Mouse (Mus musculus): ENCODE results near the gene Fkbp14. TPM values are rescaled to one million over a fixed set of nuclear protein-coding genes. Genes with fewer than 3 reads are reported as not detected.

Fkbp14 gene
- total RNA-seq, 2 experiments from 2014 or later, result 2.1 to 2.9 TPM

DNA sequence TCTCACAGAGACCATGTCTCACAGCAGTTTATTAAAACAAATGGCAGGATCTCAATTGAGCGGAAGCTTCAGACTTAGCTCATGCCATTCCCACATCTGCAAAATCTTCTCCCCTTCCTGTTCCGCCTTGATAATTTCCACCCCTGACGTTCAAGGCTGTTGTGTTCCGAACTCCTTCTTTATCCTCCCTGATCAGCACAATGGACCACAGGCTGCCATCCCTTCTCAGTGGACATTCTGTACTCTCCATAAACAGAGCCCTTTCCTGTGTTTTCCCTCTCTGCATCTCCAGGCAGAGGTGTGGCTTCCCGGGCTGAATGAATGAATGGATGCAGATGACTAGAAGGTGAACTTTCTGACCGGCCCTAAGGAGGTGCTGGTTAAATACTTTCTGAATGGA, 5.3 kb downstream of the Fkbp14 start:
- no peak for ATAC-seq (replicated peaks; ENCODE audit: low FRiP score, low TSS enrichment, poor library complexity, severe bottlenecking)

DNA sequence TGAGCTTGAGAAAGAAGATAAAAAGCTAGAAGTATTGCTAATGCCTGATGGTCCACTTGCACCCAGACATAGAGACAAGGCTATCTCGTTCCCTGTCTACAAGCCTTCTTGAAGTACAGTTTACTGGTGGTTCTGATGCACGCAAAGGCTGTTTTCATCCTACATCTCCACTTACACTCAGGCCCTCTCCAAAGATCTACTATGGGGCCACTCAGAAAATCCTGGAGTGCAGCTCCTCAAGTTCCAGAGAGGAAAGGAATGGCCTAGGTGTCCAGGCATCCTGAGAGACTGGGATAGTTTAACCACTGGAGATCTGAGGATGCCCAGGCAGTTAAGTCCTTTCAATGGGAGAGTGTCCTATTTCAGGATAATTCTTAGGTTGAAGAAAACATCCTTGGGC, 6.4 kb downstream of the Fkbp14 start:
- ATAC-seq (replicated peaks; ENCODE audit: low FRiP score, low TSS enrichment, poor library complexity, severe bottlenecking), result no peak

- no peak for ATAC-seq (replicated peaks; ENCODE audit: low FRiP score, low TSS enrichment, poor library complexity, severe bottlenecking)
Observed at GRCm38 (mm10) chr6:54588212-54588611, 8.9 kb downstream of the Fkbp14 start.

DNA sequence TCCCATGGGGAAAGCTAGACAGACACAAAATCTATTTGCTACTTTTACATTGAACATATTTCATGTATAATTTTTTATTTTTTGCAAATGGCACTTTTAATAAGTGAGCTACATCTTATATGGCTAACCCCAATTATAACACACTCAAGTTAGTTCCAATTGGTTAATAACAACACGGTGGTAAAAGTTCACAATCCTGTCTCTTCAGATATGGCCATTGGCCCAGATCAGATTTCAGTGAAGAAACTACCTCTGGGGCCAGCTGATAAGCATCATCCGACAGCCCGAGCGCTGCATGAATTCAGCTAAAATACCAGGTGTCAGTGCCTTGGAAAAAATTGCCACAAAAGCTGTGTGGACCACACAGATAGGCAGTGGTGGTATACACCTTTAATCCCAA, 9.4 kb downstream of the Fkbp14 start:
- no peak for ATAC-seq (replicated peaks; ENCODE audit: low FRiP score, low TSS enrichment, poor library complexity, severe bottlenecking)

DNA sequence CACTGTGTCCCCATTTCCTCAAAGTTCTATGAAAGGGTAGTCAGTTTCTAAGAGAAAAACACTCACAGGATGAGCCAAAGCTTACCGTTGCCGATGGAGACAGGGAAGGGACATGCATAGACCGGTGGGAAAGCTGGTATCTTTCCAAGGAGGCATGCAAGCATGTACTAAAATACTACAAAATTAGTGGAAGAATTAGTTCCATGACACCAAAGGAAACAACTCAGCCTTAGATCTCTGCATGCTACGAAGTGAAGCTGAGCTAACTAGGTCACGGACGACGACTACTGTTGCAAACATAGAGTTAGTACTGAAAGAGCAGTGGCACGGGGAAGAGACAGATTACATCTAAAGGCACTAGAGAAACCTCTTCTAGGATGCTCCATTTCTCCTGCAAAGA, 10.2 kb downstream of the Fkbp14 start:
- no peak for ATAC-seq (replicated peaks; ENCODE audit: low FRiP score, low TSS enrichment, poor library complexity, severe bottlenecking)

- peak; percentile 88 for ATAC-seq (replicated peaks; ENCODE audit: low FRiP score, low TSS enrichment, poor library complexity, severe bottlenecking)
Observed at GRCm38 (mm10) chr6:54586175-54586574, 10.9 kb downstream of the Fkbp14 start.

DNA sequence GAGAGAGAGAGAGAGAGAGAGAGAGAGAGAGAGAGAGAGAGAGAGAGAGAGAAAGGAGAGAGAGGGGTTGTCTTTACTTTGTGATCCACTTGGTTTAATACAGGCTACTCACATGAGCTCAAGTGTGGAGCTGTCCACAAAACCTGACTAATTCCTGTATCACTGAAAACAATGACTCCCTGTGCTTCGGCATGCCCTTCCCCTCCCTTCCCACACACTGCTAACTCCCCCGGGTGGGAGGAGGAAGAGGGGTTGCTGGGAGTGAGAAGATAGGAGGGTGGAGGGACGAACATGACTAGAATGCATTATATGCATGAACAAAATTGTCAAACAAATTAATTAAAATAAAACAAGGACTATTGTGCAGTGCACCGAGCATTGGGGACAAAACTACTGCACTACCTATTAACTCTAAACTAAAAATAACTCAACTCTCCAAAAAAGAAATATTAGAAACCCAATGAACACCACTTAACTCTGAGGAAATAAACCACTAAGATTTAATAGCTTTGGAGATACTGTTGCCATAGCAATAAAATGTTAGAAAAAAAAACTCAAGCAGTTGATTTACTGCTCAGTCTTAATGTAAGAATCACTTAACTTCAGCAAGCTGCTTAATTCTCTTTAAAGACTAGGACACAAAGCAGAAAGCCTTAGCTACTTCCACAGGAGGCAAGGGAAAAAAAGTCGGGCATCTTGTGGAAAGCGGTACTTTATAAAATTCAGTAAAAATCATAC, 23.7 kb downstream of the Fkbp14 start:
- ATAC-seq (replicated peaks; ENCODE audit: low FRiP score, low TSS enrichment, poor library complexity, severe bottlenecking), result no peak

- ATAC-seq (replicated peaks; ENCODE audit: low FRiP score, low TSS enrichment, poor library complexity, severe bottlenecking), result no peak
Observed at GRCm38 (mm10) chr6:54569776-54570175, 27.3 kb downstream of the Fkbp14 start.

DNA sequence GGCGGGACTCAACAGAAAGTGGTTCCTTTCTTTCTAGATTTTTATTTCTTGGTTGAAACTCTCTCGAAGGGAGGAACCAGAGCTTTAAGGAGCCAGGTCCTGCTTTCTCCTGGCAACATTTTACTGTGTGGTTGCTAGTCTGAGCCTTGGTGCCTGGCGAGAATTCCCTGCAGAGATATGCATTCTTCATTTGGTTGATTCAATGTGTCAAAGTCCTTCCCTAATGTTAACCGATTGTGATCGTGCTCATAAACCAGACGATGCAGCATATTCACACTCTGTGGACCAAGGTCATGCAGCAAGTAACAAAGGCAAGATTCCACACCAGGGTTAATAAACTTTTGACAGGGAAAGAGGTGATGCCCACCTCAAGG, 30.6 kb downstream of the Fkbp14 start:
- ATAC-seq (replicated peaks; ENCODE audit: low FRiP score, low TSS enrichment, poor library complexity, severe bottlenecking), result 0 out of 2 replicates have a peak, but pooled peaks have one; percentile 5

DNA sequence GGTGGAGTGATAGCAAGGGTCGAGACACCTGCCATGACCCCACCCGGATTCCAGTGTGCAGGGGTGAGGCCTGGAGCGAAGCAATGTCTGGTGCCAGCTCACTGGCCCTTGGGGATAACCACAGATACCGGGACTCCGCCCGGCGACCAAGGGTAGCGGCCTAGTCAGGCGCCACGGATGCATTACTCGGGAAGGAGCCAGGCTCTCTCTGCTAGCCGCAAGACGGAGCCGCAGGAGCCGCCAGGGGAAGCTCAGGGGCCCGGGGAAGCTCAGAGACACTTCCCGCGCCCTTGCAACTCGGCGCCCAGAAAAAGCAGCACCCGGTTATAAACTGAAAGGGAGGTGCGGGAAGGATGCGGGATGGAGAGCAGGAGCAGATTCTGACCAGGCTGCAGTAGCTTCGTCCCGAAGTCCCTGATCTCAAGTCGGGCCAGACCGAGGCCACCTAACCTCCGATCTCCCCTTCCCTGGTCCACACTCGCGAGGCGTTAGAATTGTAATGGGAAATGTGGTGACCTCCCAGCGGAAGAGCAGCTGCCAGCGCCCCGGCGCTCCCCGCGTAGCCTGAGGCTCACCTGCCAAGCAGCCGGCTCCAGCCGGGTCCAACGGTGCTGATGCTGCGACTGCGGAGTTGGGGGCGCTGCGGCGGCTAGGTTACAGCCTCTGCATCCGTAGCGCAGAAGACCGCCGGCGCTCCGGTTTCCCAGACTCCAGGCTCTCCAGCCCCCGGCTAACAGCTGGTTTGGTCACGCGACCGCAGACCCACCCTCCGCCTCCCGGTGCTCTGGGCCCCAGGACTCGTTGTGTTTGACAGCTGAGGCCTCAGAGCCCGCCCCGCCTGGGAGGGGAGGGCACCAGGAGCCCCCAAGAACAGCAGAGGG, 31.2 kb downstream of the Fkbp14 start, which contains the start of gene Scrn1:
TSS of gene Scrn1 (minus strand) at position 825 of the 881 bp plus-strand sequence.
- peak; percentile 63; the same call in 1 of the 2 replicates for ATAC-seq (replicated peaks; ENCODE audit: low FRiP score, low TSS enrichment, poor library complexity, severe bottlenecking)

GRCm38 (mm10) chr6:54565012-54565411, 32.1 kb downstream of the Fkbp14 start:
- ATAC-seq (replicated peaks; ENCODE audit: low FRiP score, low TSS enrichment, poor library complexity, severe bottlenecking), result no peak

- no peak for ATAC-seq (replicated peaks; ENCODE audit: low FRiP score, low TSS enrichment, poor library complexity, severe bottlenecking)
Observed at GRCm38 (mm10) chr6:54564506-54564991, 32.6 kb downstream of the Fkbp14 start.

DNA sequence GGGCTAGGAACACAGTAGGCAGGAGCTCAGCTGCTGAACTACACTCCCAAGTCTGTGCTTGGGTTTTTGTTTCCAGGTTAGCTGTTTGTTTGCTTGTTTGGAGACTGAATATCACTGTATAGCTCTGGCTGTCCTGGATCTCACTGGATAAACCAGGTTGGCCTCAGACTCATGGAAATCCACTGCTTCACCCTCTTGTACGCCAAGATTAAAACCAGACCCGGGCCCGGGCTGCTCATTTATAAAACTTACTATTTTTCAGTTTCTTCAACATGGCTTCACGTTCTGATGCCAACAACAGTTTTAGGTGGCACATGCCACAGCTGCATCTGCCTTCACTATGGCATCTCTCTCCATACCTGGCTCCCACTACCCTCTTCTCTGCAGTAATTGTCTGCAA, 33.5 kb downstream of the Fkbp14 start:
- ATAC-seq (replicated peaks; ENCODE audit: low FRiP score, low TSS enrichment, poor library complexity, severe bottlenecking), result no peak

GRCm38 (mm10) chr6:54562018-54562809, 34.9 kb downstream of the Fkbp14 start:
- ATAC-seq (replicated peaks; ENCODE audit: low FRiP score, low TSS enrichment, poor library complexity, severe bottlenecking), result no peak

GRCm38 (mm10) chr6:54558466-54558865, 38.6 kb downstream of the Fkbp14 start:
- ATAC-seq (replicated peaks; ENCODE audit: low FRiP score, low TSS enrichment, poor library complexity, severe bottlenecking), result no peak

- ATAC-seq (replicated peaks; ENCODE audit: low FRiP score, low TSS enrichment, poor library complexity, severe bottlenecking), result no peak
Observed at GRCm38 (mm10) chr6:54557671-54558070, 39.4 kb downstream of the Fkbp14 start.

DNA sequence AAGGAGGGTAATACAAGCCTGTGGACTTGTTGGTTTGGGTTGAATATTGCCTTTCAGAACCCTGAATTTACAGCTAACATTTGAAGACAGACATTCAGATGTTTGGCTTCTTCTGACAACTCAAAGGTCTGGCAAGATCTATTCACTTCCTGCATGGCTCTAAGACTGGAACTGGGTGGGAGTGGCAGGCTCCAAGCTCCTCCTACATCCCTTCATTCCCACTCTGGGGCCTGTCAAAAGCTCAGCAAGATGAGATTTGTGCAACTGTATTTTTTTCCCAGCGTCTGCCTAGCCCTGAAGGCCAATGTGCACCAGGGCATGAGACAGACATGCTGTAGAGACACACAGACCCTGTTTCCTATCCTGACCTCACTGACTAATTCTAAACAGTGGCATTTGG, 41.3 kb downstream of the Fkbp14 start:
- no peak for ATAC-seq (replicated peaks; ENCODE audit: low FRiP score, low TSS enrichment, poor library complexity, severe bottlenecking)

DNA sequence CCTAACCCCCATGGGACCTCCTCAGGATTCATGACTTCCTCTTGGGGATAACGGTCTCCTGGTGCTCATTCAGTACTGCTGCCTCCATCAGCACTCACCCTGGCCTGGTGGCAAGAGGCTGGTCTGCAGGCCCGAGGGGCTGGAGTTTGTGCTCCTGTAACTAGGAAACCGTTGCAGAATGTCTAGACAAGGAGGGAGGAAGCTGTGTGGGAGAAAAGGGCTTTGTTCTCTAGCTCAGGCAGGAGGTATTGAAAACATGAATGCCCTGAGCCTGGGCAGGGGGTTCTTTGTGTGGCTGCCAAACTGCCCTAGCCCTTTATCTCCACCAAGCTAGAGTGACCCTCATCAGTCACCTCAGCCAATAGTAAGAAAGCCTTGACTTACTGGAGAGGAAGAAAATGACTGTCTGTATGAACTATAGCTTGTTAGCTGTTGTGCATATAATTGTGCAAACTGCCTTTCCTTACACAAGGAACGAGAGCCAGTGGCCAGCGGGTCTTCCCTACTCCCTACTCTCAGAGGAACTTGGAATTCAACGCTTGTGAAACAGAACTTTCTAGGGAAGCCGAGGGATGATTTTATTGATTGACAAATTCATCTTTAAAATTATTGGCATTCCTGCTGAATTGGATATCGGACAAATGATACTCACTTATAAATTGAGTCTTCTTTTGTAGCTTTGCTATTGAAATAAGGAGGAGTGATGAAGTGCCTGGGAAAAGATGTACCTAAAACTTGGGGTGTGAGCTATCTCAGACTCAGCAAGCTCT, 42.6 kb downstream of the Fkbp14 start:
- no peak for ATAC-seq (replicated peaks; ENCODE audit: low FRiP score, low TSS enrichment, poor library complexity, severe bottlenecking)

- no peak for ATAC-seq (replicated peaks; ENCODE audit: low FRiP score, low TSS enrichment, poor library complexity, severe bottlenecking)
Observed at GRCm38 (mm10) chr6:54553632-54554031, 43.5 kb downstream of the Fkbp14 start.

All from megakaryocyte-erythroid progenitor cell, adult 5-6 weeks (primary cell).